Mouse (Mus musculus): Measurements from ENCODE around the gene Gm4924.

Gene Gm4924

DNA sequence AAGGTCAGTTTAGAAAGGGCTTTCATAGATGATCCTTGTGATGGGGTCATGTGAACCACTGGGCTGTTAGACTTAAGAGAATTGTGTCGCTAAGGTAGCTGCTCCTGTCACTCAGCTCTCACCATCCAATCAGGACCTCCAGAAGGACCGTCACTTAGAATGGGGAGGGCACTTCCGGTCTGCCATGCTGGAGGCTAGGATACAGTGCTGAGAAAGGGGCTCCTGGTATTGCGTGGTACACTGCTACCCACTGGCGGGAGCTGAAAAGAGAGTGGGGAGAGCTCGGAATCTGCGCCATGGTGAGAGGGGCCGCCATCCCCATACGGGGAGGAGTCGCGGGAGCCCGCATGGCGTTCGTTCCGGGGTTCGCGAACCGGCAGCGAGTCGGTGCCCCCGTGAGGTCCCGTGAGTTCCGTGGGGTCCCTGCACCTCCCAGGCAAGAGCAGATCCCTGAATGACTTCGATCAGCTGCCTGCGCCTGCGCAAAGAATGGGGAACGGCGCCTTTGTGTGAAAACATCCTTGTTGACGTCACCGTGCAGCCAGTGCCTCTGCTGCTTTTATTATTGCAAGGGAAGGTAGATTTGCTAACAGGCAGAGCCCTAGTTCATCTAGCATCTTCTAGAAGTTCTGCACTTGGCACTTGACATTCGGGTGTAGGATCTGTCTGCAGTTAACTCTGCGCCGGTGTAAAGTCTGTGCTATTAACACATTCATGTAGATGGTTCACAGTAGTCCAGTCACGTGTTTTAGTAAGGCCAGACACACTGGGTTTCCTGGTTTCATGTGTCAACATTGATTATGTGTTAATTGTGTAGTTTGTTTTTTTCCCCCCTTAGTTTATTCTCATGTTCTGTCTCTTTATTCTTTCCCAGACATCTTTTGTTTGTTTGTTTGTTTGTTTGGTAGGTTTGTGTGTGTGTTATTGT is at the start of gene Gm4924:
TSS of gene Gm4924 (plus strand) at position 173 of the 928 bp plus-strand sequence.
- peak; percentile 84 to 86 for DNase-seq

- DNase-seq, result no peak
These were observed 37.6 kb upstream of the Gm4924 start, which contains the start of gene 4932415D10Rik for GRCm38 (mm10) chr10:82316482-82316881. 4932415D10Rik (minus strand) TSS chr10:82316582.

DNA sequence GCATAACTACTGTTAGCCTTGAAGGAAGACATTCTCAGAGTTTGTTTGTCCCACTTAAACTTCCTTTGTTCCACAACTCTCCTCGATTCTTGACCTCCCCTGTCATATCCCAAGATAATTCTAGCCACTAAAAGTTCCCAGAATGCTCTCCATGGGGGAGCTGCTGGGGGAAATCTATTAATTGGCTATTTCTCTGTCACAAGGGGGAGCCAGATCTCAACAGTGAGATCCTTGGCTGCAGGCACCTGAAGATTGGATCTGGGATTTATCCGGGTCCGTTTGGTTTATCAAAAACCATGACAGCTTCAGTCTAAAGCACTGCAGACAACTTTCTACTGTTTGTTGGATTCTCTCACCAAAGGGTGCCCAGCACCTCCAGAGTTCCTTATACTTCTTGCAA is 33.9 kb upstream of the Gm4924 start:
- DNase-seq, result peak in 1 of 2 experiments; percentile 8

DNA sequence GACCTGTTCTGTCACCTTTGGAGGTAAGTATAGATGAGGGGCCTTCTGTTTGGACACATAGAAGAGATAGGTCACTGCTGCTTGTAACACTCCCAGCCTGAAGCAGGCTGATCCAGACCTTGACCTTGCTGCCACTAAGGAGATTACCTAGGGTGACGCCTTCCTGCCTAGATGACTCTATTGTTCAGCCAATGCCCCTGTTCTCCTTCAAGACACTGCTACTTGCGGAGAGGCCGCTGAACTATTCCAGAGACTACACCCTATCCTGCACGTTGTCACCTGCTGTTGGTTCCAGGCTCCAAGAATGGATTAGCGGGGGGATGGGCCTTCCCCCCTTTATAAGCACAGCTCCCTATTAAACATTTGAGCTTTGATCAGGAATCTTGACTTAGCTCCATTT is 24.2 kb upstream of the Gm4924 start:
- no peak for DNase-seq

- no peak for DNase-seq
These were observed 1.3 kb downstream of the Gm4924 start for GRCm38 (mm10) chr10:82355401-82355800.

DNA sequence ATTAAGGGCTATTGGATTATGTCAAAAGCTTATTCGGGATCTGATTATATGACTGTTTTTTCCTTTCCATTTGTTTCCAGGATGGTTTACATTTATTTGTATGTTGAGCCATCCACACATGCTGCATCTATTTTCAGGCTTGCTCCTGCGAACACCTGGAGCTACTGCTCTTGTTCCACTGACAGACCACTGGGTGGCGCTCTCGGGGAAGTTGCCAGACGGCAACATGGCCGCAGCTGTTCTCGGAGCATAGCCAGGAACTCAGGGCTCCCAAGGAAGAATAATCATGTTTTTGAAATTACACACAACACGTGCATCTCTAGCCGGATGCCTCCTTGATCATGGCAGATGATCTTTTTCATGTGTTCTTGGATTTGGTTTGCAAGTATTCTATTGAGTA is 7.9 kb downstream of the Gm4924 start:
- no peak for DNase-seq

GRCm38 (mm10) chr10:82382992-82383391 is 28.9 kb downstream of the Gm4924 start:
- DNase-seq, result no peak

DNA sequence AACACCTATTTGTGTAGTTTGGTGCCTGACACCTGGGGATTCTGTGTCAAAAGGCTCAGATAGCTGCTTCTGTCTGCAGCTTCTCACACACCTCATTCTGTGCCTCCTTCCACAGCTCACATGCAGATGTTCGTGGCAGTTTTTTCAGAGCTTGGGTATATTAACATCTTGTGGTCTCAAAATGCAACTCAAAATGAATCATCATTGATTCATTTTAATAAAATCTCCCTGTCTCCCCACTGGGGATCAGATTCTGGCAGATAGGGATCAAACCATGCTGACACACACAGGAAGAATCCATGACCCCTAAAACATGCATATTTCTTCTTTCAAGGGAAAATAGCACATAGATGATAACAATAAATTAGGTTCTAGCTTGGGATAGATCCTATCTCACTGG is 55.5 kb downstream of the Gm4924 start:
- no peak for DNase-seq

GRCm38 (mm10) chr10:82423631-82424030 is 69.6 kb downstream of the Gm4924 start:
- DNase-seq, result no peak
